Mouse (Mus musculus) bone marrow, adult 2 months (tissue): ENCODE measurements around the gene Canx. TPM values are rescaled to one million over a fixed set of nuclear protein-coding genes. Genes with fewer than 3 reads are reported as not detected.
A peak's percentile ranks its signal among the peaks of the same experiment; 100 is the strongest.

Source experiments
- H3K27ac ChIP-seq: fragments of 200-500 bp; 2 replicates; pipeline ENCODE4 v1.5.1; 2012; ENCODE audit warnings: low read depth, mild to moderate bottlenecking, control low read depth, inconsistent platforms, low read length; ENCODE audit not compliant: control insufficient read depth, poor library complexity, insufficient read depth
- H3K4me1 ChIP-seq: fragments of 200-500 bp; 2 replicates; pipeline ENCODE4 v1.6.1; 2011; ENCODE audit warnings: low read length; ENCODE audit not compliant: control insufficient read depth, insufficient read depth
- H3K4me3 ChIP-seq: fragments of 200-500 bp; replicated peaks from 2 replicates; pipeline ENCODE3; 2011; ENCODE audit warnings: mild to moderate bottlenecking, low read depth, low read length, control low read depth; ENCODE audit not compliant: control insufficient read depth
- CTCF ChIP-seq: fragments of 200-500 bp; IDR thresholded peaks from 2 replicates; pipeline ENCODE4 v1.5.1; 2011; ENCODE audit warnings: low read length, control low read depth; ENCODE audit not compliant: control insufficient read depth, insufficient read depth
- POLR2A ChIP-seq: fragments of 200-500 bp; IDR thresholded peaks from 2 replicates; pipeline ENCODE4 v1.6.1; 2011; ENCODE audit warnings: low read depth, mild to moderate bottlenecking, control low read depth, low read length, borderline replicate concordance; ENCODE audit not compliant: control insufficient read depth
- WGBS: fragments of 180-500 bp; shearing (Covaris S2); methylation state at CpG from one replicate; pipeline ENCODE4 v1.1.7; 2018; 5-methylcytosine and 5-hydroxymethylcytosine counted together
- polyA plus RNA-seq: library from polyadenylated mRNA; stranded (reverse); fragments of >200 nt; gene quantifications from 2 replicates; pipeline ENCODE4 v1.2.4, GENCODE M21; 2011; ENCODE audit warnings: low replicate concordance; ENCODE audit not compliant: missing spikeins, insufficient read depth, insufficient read length

The Canx gene
- polyA plus RNA-seq, 1 experiment: 195 TPM

- peaks cover 5% of the 10 kb centered on the region; the same call in 1 of the 2 replicates for H3K4me1 ChIP-seq
- H3K4me3 ChIP-seq: no peak overlapping the region
- TF ChIP-seq CTCF (no peak), POLR2A (no peak)
- no peak overlapping the region for H3K27ac ChIP-seq
Measured at GRCm38 (mm10) chr11:50277025-50277424, 48.4 kb downstream of the Canx start.

GRCm38 (mm10) chr11:50275568-50276151 lies 49.8 kb downstream of the Canx start:
- no peak overlapping the region for H3K4me3 ChIP-seq

GRCm38 (mm10) chr11:50275077-50275476 lies 50.4 kb downstream of the Canx start:
- 9% methylated on average over 2 of the region's 2 CpGs for WGBS
- H3K27ac ChIP-seq: no peak overlapping the region; the same call in 1 of the 2 replicates
- no peak for TF ChIP-seq POLR2A
- no peak for TF ChIP-seq CTCF
- no peak overlapping the region for H3K4me3 ChIP-seq
- peaks cover 5% of the 10 kb centered on the region; the same call in 1 of the 2 replicates for H3K4me1 ChIP-seq

More at GRCm38 (mm10) chr11:50275568-50276151, 49.8 kb downstream of the Canx start:
- TF ChIP-seq CTCF (no peak), POLR2A (no peak)
- H3K27ac ChIP-seq: peak overlapping the region; percentile 1; the same call in 1 of the 2 replicates
- H3K4me1 ChIP-seq: peaks cover 5% of the 10 kb centered on the region; the same call in 1 of the 2 replicates
- WGBS: 19% methylated on average over 5 of the region's 5 CpGs

GRCm38 (mm10) chr11:50272819-50273218 lies 52.7 kb downstream of the Canx start:
- Histone ChIP-seq H3K4me3 (no peak overlapping the region), H3K27ac (no peak overlapping the region), H3K4me1 (peaks cover 5% of the 10 kb centered on the region; the same call in 1 of the 2 replicates)
- TF ChIP-seq POLR2A (no peak), CTCF (no peak)
- WGBS: 85% methylated on average over 2 of the region's 2 CpGs

- Histone ChIP-seq H3K27ac (no peak overlapping the region), H3K4me3 (no peak overlapping the region), H3K4me1 (no peaks in the 10 kb centered on the region)
- WGBS: 94% methylated on average over 1 of the region's 1 CpGs
- TF ChIP-seq POLR2A (no peak), CTCF (no peak)
Measured at GRCm38 (mm10) chr11:50269885-50270284, 55.6 kb downstream of the Canx start.

DNA sequence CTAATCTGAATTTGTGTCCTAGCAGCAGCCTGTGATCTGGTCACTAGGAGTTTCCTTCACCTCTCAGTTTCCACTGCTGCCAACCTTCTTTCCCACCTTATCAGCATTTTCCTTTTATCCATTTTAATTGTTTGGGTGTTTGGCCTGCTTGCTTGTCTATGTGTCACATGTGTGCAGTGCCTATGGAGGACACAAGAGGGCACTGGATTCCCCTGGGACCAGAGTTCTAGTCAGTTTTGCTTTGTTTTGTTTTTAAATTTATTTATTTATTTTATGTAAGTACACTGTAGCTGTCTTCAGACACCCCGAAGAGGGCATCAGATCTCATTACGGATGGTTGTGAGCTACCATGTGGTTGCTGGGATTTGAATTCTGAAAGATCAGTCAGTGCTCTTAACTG lies 56.3 kb downstream of the Canx start:
- Histone ChIP-seq H3K4me3 (no peak overlapping the region), H3K4me1 (no peaks in the 10 kb centered on the region), H3K27ac (no peak overlapping the region)
- TF ChIP-seq CTCF (peak; percentile 55; the same call in 1 of the 2 replicates), POLR2A (no peak)
- 75% methylated on average over 2 of the region's 2 CpGs for WGBS

DNA sequence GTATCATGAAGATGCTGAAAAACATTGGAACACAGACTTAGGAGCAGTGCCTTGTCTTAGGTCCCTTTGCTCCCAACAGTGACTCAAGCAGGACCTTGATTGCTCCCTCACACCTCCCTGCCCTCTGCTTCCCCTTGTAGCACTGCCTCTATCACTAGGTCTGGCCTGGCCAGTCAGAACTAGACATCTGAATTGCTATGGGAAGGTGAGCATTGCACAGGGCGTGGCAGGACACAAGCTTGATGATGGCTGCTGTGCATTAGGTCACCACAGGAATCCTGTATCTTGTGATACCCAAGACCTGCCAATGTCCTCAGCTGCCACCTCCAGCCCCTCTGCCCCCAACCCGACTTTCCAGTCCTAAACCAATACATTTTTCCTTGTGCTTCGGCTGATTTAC lies 58.5 kb downstream of the Canx start:
- Histone ChIP-seq H3K4me1 (no peaks in the 10 kb centered on the region), H3K27ac (no peak overlapping the region), H3K4me3 (no peak overlapping the region)
- TF ChIP-seq POLR2A: no peak
- no peak for TF ChIP-seq CTCF
- 83% methylated on average over 3 of the region's 3 CpGs for WGBS

DNA sequence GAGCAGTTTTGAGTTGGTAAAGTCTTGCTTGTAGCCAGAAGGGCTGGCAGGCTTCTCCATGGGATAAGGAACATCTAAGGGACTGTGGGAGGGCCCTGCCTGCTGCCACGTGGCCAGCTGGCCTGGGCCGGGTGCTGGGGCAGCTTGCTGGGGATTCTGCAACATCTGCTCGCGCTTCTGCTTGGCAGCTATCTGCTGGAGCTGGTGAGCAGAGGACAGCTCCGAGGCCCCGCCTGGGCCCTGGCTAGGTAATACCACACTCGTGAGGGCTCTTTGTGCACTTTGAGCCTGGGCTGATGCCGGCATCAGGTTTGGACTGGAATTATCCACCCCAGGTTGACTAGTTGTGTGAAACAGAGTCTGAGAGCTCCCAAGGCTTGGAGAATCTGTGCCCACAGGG lies 59.5 kb downstream of the Canx start:
- Histone ChIP-seq H3K27ac (no peak overlapping the region), H3K4me3 (no peak overlapping the region), H3K4me1 (no peaks in the 10 kb centered on the region)
- TF ChIP-seq POLR2A (no peak), CTCF (no peak)
- 82% methylated on average over 8 of the region's 8 CpGs for WGBS

GRCm38 (mm10) chr11:50263198-50263597 lies 62.3 kb downstream of the Canx start:
- 84% methylated on average over 3 of the region's 3 CpGs for WGBS
- Histone ChIP-seq H3K4me3 (no peak overlapping the region), H3K4me1 (no peaks in the 10 kb centered on the region), H3K27ac (no peak overlapping the region)
- TF ChIP-seq CTCF (no peak), POLR2A (no peak)
